Mouse (Mus musculus) heart, embryonic 11.5 days (tissue): ENCODE results near the gene Retreg1. TPM values are rescaled to one million over a fixed set of nuclear protein-coding genes. Genes with fewer than 3 reads are reported as not detected.

Source experiments
- ATAC-seq: fragments of 200-750 bp; cut with Nextera tagmentation; replicated peaks from 2 replicates; pipeline ENCODE4 v1.8.0; 2017; ENCODE audit warnings: moderate library complexity; ENCODE audit not compliant: insufficient number of reproducible peaks, low FRiP score, low TSS enrichment
- H3K27ac ChIP-seq: fragments of 300-500 bp; sonication (generic); 2 replicates; pipeline ENCODE4 v1.5.1; 2014; ENCODE audit warnings: mild to moderate bottlenecking, low read depth, low read length
- H3K27me3 ChIP-seq: fragments of 300-500 bp; sonication (generic); 2 replicates; pipeline ENCODE4 v1.6.1; 2014; ENCODE audit warnings: mild to moderate bottlenecking, low read length, mixed read lengths; ENCODE audit not compliant: control insufficient read depth, insufficient read depth
- H3K36me3 ChIP-seq: fragments of 300-500 bp; sonication (generic); 2 replicates; pipeline ENCODE4 v1.6.1; 2014; ENCODE audit warnings: mild to moderate bottlenecking, low read length, moderate library complexity, mixed read lengths; ENCODE audit not compliant: control insufficient read depth, insufficient read depth
- H3K4me1 ChIP-seq: fragments of 300-500 bp; sonication (generic); 2 replicates; pipeline ENCODE4 v1.6.1; 2014; ENCODE audit warnings: low read length; ENCODE audit not compliant: control insufficient read depth, insufficient read depth
- H3K4me2 ChIP-seq: fragments of 300-500 bp; sonication (generic); 2 replicates; pipeline ENCODE4 v1.6.1; 2014; ENCODE audit warnings: mild to moderate bottlenecking, moderate library complexity
- H3K4me3 ChIP-seq: fragments of 300-500 bp; sonication (generic); 2 replicates; pipeline ENCODE4 v1.5.1; 2014; ENCODE audit warnings: low read depth, low read length
- H3K9ac ChIP-seq: fragments of 300-500 bp; sonication (generic); 2 replicates; pipeline ENCODE4 v1.6.1; 2014; ENCODE audit warnings: mild to moderate bottlenecking, low read depth, low read length, moderate library complexity
- H3K9me3 ChIP-seq: fragments of 300-500 bp; sonication (generic); replicated peaks from 2 replicates; pipeline ENCODE4 v1.6.1; 2016; ENCODE audit warnings: low read length; ENCODE audit not compliant: control insufficient read depth
- WGBS: fragments of 180-500 bp; shearing (Covaris S2); extraction: QIAGEN DNeasy Blood & Tissue Kit; methylation state at CpG from one replicate; pipeline ENCODE4 v1.1.7; 2014; ENCODE audit not compliant: insufficient replicate concordance; 5-methylcytosine and 5-hydroxymethylcytosine counted together
- polyA plus RNA-seq: library from polyadenylated mRNA; unstranded; fragments of >200 nt; fragmentation: Nextera tagmentation; extraction: Ambion mirVana; gene quantifications from 2 replicates; pipeline ENCODE4 v1.2.1, GENCODE M21; 2014

The Retreg1 gene
- polyA plus RNA-seq, 1 experiment from 2014 or later, result 47.2 TPM

DNA sequence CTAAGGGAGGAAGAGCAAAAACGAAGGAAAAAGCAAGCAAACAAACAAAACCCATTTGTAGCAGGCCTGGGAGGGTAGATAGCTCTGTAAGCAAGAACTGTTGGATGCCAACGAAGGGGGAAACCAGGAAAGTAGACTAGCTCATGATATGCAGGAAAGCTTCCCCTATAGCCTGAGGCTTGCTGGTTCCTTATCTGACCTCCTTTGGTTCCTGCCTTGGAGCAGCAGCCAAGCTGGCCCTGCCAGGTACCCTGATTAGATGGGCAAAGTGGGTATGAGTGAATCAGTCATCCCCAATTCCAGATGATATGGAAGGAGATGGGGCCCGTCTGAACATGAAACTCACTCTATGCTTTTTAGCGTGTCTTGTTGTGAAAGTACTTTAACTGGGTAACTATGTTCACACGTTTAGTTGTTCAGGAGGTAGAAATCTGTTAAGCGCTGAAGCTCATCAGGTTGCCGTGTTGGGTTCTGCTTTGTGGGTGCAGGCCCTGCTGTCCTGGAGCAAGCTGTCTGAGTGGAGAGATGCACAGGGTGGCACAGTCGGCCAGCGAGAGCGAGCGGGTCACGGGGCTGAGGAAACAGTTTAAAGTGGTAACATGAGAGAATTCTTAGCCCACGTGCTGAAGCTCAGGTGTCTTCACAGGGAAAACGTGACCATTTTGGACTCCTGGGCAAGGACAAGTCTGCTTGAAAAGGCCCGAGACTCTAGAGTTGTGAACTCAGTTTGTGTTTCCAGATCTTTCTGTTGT, 100.6 kb downstream of the Retreg1 start:
- H3K27me3 ChIP-seq, result no peaks in the 10 kb centered on the region
- no peak overlapping the region for H3K27ac ChIP-seq
- WGBS, result 78% methylated on average over 15 of the region's 15 CpGs
- peak overlapping the region; percentile 58 for H3K4me2 ChIP-seq
- no peaks in the 10 kb centered on the region for H3K9me3 ChIP-seq
- H3K9ac ChIP-seq, result no peak overlapping the region
- H3K4me1 ChIP-seq, result peaks cover 7% of the 10 kb centered on the region; the same call in 1 of the 2 replicates
- H3K36me3 ChIP-seq, result no peaks in the 10 kb centered on the region
- ATAC-seq, result no peak
- H3K4me3 ChIP-seq, result peak overlapping the region; percentile 41; the same call in 1 of the 2 replicates

DNA sequence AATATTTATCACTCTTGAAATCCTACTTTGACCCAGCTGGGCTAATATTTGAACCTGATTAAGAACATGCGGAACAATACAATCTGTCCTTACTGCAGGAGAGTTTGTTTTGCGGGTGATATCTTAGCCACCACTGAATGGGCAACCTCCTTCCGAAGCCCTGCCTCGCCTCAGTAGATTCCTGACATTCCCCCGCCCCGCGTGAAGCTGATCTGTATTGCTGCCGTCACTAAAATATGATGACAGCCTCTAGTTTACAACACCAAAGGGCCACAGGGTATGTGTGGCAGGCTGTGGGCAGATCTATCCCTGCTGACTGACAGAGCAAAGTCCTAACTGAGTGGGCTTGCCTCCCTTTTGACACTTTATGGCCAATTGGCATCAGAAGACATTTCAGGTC, 102.2 kb downstream of the Retreg1 start:
- peak overlapping the region; percentile 34 for H3K4me2 ChIP-seq
- H3K27ac ChIP-seq, result peak overlapping the region; percentile 62
- H3K9me3 ChIP-seq, result no peaks in the 10 kb centered on the region
- peaks cover 9% of the 10 kb centered on the region; the same call in 1 of the 2 replicates for H3K4me1 ChIP-seq
- WGBS, result 37% methylated on average over 8 of the region's 8 CpGs
- H3K4me3 ChIP-seq, result no peak overlapping the region
- no peak for ATAC-seq
- H3K36me3 ChIP-seq, result no peaks in the 10 kb centered on the region
- no peak overlapping the region for H3K9ac ChIP-seq
- no peaks in the 10 kb centered on the region for H3K27me3 ChIP-seq

DNA sequence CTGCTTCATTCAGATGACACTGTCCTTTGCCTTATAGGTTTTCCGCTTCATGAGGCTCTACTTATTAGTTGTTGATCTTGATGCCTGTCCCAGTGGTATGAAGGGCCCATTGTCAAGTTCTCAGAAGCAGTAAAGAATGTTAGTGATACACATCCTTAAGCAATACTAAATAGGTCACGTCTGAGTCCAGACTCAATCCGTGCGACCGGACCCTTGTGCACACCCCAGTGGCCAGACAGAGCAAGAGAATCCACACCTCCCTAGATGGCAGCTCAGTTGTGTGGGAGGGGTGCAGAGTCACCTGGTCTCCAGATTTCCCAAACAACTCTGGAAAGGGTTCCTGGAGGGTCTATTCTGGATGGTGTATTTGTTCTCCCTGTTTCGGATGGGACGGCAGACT, 103.5 kb downstream of the Retreg1 start:
- Histone ChIP-seq H3K9me3 (no peaks in the 10 kb centered on the region), H3K36me3 (no peaks in the 10 kb centered on the region), H3K27ac (no peak overlapping the region), H3K4me3 (no peak overlapping the region), H3K4me2 (no peak overlapping the region), H3K9ac (no peak overlapping the region), H3K27me3 (no peaks in the 10 kb centered on the region), H3K4me1 (peaks cover 18% of the 10 kb centered on the region; the same call in 1 of the 2 replicates)
- no peak for ATAC-seq
- WGBS, result 87% methylated on average over 7 of the region's 7 CpGs

DNA sequence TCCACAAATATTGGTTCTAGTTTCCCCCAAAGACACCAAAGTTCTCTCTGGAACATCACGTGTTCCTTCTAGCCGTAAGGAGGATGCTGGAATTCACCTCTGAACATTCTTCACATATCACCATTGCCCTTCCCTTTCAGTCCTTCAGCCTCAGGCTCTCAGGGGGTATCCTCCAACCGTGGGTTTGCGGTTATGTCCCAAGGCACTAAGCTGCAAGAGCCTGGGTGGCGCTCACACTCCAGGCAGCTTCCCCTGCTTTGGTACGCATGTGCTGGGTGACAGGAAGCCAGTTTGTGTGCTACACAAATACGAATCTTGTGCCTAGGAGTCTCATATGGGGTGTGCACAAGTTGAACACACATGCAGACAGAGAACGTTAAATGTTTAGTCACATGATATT, 104.4 kb downstream of the Retreg1 start:
- H3K4me1 ChIP-seq, result peaks cover 18% of the 10 kb centered on the region; the same call in 1 of the 2 replicates
- WGBS, result 70% methylated on average over 8 of the region's 8 CpGs

DNA sequence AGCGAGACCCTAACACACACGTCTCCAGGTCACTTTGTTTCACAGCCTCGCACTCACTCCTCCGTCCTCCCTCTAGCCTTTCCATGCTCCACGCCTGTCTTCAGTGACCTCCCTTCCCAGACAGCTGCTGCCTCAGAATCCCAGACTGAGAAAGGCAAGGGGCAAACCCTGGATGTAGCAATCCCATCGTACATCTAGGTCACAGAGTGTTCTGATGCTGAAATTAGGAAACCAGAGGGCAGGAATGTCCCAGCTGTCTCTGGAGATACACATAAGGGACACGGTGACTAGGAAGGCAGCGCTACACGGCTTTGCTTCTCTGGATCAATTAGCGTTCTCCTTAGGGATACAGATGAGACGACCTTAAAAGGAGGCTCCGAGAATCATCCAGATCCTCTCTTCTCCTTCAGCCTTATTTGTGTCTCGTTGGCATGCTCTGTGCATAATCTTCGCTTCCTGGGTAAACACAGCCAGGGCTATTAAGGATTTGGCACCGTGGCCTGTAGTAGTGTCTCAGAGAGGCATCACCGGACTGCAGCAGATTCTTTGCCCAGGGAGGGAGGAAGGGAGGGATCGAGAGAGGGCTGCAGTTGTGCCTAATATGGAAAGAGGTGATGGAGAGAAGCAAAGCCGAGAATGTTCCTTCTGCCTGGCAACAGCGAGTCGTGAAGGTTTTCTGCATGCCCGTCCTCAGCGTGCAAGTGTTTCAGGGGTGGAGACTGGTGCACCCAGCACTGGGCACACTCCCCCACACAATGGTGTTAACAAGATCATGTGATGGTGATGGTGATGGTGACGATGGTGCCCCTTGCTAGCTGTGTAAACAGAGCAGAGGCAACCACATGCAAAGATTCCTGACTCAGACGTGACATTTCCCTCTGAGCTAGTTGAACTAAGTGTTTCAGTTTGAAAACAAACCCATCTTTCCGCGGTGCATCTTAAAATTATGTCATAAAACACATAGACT, 105.6 kb downstream of the Retreg1 start:
- Histone ChIP-seq H3K4me2 (no peak overlapping the region), H3K36me3 (no peaks in the 10 kb centered on the region), H3K4me1 (peaks cover 16% of the 10 kb centered on the region; the same call in 1 of the 2 replicates), H3K27me3 (no peaks in the 10 kb centered on the region), H3K9ac (no peak overlapping the region), H3K9me3 (no peaks in the 10 kb centered on the region), H3K4me3 (no peak overlapping the region), H3K27ac (no peak overlapping the region)
- ATAC-seq, result no peak
- WGBS, result 76% methylated on average over 26 of the region's 26 CpGs

More for the DNA sequence above, 104.4 kb downstream of the Retreg1 start:
- Histone ChIP-seq H3K36me3 (no peaks in the 10 kb centered on the region), H3K9me3 (no peaks in the 10 kb centered on the region), H3K4me3 (no peak overlapping the region), H3K27ac (no peak overlapping the region), H3K4me2 (no peak overlapping the region), H3K27me3 (no peaks in the 10 kb centered on the region), H3K9ac (no peak overlapping the region)
- no peak for ATAC-seq

DNA sequence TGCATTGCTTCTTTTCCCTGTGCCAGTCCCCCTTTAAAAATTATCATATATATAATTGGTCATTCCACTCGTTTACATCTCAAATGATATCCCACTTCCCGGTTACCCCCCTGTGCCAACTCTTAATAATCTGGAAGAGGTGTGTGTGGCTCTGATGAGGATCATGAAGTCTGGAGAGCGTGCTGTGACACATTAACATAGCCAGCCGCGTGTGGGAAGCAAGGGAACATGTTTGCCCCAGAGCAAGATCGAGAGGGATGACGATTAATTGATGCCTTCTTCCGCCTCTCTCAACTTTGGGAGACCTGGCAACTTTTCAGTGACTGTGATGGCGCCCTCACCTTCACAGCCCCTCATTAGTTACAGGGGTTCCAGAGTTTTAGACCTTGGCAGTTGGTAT, 106.7 kb downstream of the Retreg1 start:
- Histone ChIP-seq H3K9me3 (no peaks in the 10 kb centered on the region), H3K36me3 (no peaks in the 10 kb centered on the region), H3K4me3 (no peak overlapping the region), H3K27ac (no peak overlapping the region), H3K4me2 (no peak overlapping the region), H3K4me1 (peaks cover 15% of the 10 kb centered on the region; the same call in 1 of the 2 replicates), H3K9ac (no peak overlapping the region), H3K27me3 (no peaks in the 10 kb centered on the region)
- ATAC-seq, result no peak
- WGBS, result 78% methylated on average over 9 of the region's 9 CpGs

DNA sequence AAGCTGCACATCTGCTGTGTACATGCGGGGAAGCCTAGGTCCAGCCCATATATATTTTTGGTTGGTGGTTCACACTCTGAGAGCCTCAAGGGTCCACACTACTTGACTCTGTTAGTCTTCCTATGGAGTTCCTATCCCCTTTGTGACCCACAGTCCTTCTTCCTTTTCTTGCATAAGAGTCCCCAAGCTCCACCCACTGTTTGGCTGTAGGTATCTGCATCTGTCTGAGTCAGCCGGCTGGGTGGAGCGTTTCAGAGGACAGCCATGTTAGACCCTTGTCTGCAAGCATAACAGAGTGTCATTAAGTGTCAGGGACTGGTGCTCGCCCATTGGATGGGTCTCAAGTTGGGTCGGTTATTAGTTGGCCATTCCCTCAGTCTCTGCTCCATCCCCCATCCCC, 107.6 kb downstream of the Retreg1 start:
- 80% methylated on average over 5 of the region's 5 CpGs for WGBS
- no peak overlapping the region for H3K4me2 ChIP-seq
- no peaks in the 10 kb centered on the region for H3K36me3 ChIP-seq

DNA sequence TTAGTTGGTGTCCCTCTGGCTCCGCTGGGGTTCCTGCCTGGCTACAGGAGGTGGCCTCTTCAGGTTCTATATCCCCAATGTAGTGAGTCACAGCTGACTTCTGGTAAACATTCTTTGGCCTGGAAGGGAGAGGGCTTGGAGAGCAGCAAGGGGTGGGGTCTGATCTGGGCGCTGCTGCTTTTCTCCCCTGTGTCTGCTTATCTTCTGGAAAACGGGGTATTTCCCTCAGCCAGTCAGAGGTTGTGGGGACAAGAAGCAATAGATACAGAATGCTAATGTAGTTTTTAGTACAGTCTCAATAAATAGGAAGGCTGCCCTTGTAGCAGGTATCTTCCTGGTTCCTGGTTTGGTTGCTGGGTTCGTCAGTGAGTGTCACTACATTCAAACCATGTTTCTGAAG, 108.1 kb downstream of the Retreg1 start:
- H3K27me3 ChIP-seq, result no peaks in the 10 kb centered on the region
- no peak for ATAC-seq

More for the DNA sequence above, 107.6 kb downstream of the Retreg1 start:
- Histone ChIP-seq H3K27me3 (no peaks in the 10 kb centered on the region), H3K9ac (no peak overlapping the region), H3K4me3 (no peak overlapping the region), H3K4me1 (peaks cover 12% of the 10 kb centered on the region; the same call in 1 of the 2 replicates), H3K9me3 (no peaks in the 10 kb centered on the region), H3K27ac (no peak overlapping the region)
- no peak for ATAC-seq

More for the DNA sequence above, 108.1 kb downstream of the Retreg1 start:
- Histone ChIP-seq H3K4me2 (no peak overlapping the region), H3K36me3 (no peaks in the 10 kb centered on the region), H3K4me3 (no peak overlapping the region), H3K4me1 (peaks cover 12% of the 10 kb centered on the region; the same call in 1 of the 2 replicates), H3K27ac (no peak overlapping the region), H3K9ac (no peak overlapping the region), H3K9me3 (no peaks in the 10 kb centered on the region)
- WGBS, result 57% methylated on average over 4 of the region's 4 CpGs
